Mouse (Mus musculus): ENCODE results near the gene Ascl5.
A peak's percentile ranks its signal among the peaks of the same experiment; 100 is the strongest.

Ascl5 gene

GRCm38 (mm10) chr1:136047894-136048293, 2.7 kb upstream of the Ascl5 start:
- ATAC-seq (ENCODE audit: insufficient number of reproducible peaks, low FRiP score, low TSS enrichment): no peak

- 0 out of 2 replicates have a peak, but pooled peaks have one; percentile 13 for ATAC-seq (ENCODE audit: insufficient number of reproducible peaks, low FRiP score, low TSS enrichment)
These were observed 360 bp downstream of the Ascl5 start for GRCm38 (mm10) chr1:136051013-136051315.

- peak; percentile 67 for ATAC-seq (ENCODE audit: insufficient number of reproducible peaks, low FRiP score, low TSS enrichment)
These were observed 861 bp downstream of the Ascl5 start for GRCm38 (mm10) chr1:136051465-136051864.

- no peak for ATAC-seq (ENCODE audit: insufficient number of reproducible peaks, low FRiP score, low TSS enrichment)
These were observed 1.9 kb downstream of the Ascl5 start, which contains the start of gene Cacna1s for GRCm38 (mm10) chr1:136052547-136052946. Gene Cacna1s, plus strand, starts transcription at chr1:136052750.

- no peak for ATAC-seq (ENCODE audit: insufficient number of reproducible peaks, low FRiP score, low TSS enrichment)
These were observed 5.2 kb downstream of the Ascl5 start for GRCm38 (mm10) chr1:136055771-136056170.

GRCm38 (mm10) chr1:136058594-136058993, 8.0 kb downstream of the Ascl5 start:
- ATAC-seq (ENCODE audit: insufficient number of reproducible peaks, low FRiP score, low TSS enrichment): no peak

- ATAC-seq (ENCODE audit: insufficient number of reproducible peaks, low FRiP score, low TSS enrichment): peak; percentile 84
These were observed 10.6 kb downstream of the Ascl5 start for GRCm38 (mm10) chr1:136061041-136061789.

GRCm38 (mm10) chr1:136061790-136062141, 11.2 kb downstream of the Ascl5 start:
- peak; percentile 77 for ATAC-seq (ENCODE audit: insufficient number of reproducible peaks, low FRiP score, low TSS enrichment)

- ATAC-seq (ENCODE audit: insufficient number of reproducible peaks, low FRiP score, low TSS enrichment): no peak
These were observed 13.4 kb downstream of the Ascl5 start for GRCm38 (mm10) chr1:136063991-136064390.

GRCm38 (mm10) chr1:136066621-136067020, 16.0 kb downstream of the Ascl5 start:
- ATAC-seq (ENCODE audit: insufficient number of reproducible peaks, low FRiP score, low TSS enrichment): no peak

GRCm38 (mm10) chr1:136067579-136067978, 17.0 kb downstream of the Ascl5 start:
- no peak for ATAC-seq (ENCODE audit: insufficient number of reproducible peaks, low FRiP score, low TSS enrichment)

- peak; percentile 87 for ATAC-seq (ENCODE audit: insufficient number of reproducible peaks, low FRiP score, low TSS enrichment)
These were observed 25.5 kb downstream of the Ascl5 start for GRCm38 (mm10) chr1:136076086-136076485.

GRCm38 (mm10) chr1:136077656-136078055, 27.1 kb downstream of the Ascl5 start:
- no peak for ATAC-seq (ENCODE audit: insufficient number of reproducible peaks, low FRiP score, low TSS enrichment)

- ATAC-seq (ENCODE audit: insufficient number of reproducible peaks, low FRiP score, low TSS enrichment): no peak
These were observed 30.6 kb downstream of the Ascl5 start for GRCm38 (mm10) chr1:136081161-136081560.

- no peak for ATAC-seq (ENCODE audit: insufficient number of reproducible peaks, low FRiP score, low TSS enrichment)
These were observed 35.5 kb downstream of the Ascl5 start for GRCm38 (mm10) chr1:136085988-136086685.

- ATAC-seq (ENCODE audit: insufficient number of reproducible peaks, low FRiP score, low TSS enrichment): no peak
These were observed 39.0 kb downstream of the Ascl5 start for GRCm38 (mm10) chr1:136089368-136090165.

GRCm38 (mm10) chr1:136093726-136094125, 43.1 kb downstream of the Ascl5 start:
- no peak for ATAC-seq (ENCODE audit: insufficient number of reproducible peaks, low FRiP score, low TSS enrichment)

GRCm38 (mm10) chr1:136094807-136095206, 44.2 kb downstream of the Ascl5 start:
- ATAC-seq (ENCODE audit: insufficient number of reproducible peaks, low FRiP score, low TSS enrichment): no peak
